ENCODE assay signal across 8 mouse cellular contexts in the genomic region with DNA sequence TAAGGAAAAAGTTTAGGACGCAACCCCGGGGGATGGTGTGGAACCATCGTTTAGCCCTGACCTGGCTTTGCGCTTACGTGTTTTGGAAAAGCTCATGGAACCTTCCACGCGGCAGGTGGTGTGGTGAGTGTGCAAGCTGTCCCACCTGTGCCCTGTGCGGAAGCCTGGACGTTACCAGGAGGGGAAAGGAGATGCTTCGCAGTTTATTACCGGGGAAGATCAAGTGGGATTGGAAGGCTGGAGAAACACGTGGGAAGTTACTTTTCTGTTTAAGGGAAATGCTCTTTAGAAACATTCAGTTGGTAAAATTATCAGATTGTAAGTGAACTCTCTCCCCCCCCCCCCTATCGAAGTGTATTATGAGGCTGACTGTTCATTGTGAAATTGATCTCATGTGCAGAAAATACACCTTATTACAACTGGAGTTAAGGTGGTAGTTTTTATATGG. TPM values are rescaled to one million over a fixed set of nuclear protein-coding genes. Genes with fewer than 3 reads are reported as not detected.
DNase-seq lines count a peak whose midpoint lies in the region; ATAC-seq and TF ChIP-seq lines count a peak whose summit lies in the region.

No protein-coding gene starts in this region.

- 1% methylated on average over 13 of the region's 13 CpGs for WGBS in heart, postnatal 0 days
- 1% methylated on average over 13 of the region's 13 CpGs for WGBS in liver, embryonic 16.5 days (ENCODE audit: insufficient replicate concordance)
- 3% methylated on average over 13 of the region's 13 CpGs for WGBS in stomach, embryonic 14.5 days

- ATAC-seq in heart, postnatal 0 days (ENCODE audit: insufficient read depth, low read depth), result no peak
- ATAC-seq in liver, embryonic 16.5 days (ENCODE audit: low read depth), result no peak
- ATAC-seq in stomach, embryonic 14.5 days (ENCODE audit: insufficient number of reproducible peaks, insufficient read depth, low FRiP score, low read depth), result no peak

- H3K4me1 ChIP-seq in heart, postnatal 0 days (ENCODE audit: control insufficient read depth, insufficient read depth), result peaks cover 14% of the 10 kb centered on the region; the same call in 1 of the 2 replicates
- H3K4me1 ChIP-seq in liver, embryonic 16.5 days (ENCODE audit: control insufficient read depth, low read depth, low read length), result peaks cover 22% of the 10 kb centered on the region
- peaks cover 8% of the 10 kb centered on the region; the same call in 1 of the 2 replicates for H3K4me1 ChIP-seq in stomach, embryonic 14.5 days (ENCODE audit: control insufficient read depth, insufficient read depth, low read length)

- DNase-seq in embryo, embryonic 10 days (ENCODE audit: low spot score), result peak; percentile 18
- DNase-seq in embryo, embryonic 11 days, result no peak
- peak; percentile 27 for DNase-seq in urinary bladder, adult 2 months (ENCODE audit: low spot score)
- DNase-seq in urinary bladder, postnatal 36 days (ENCODE audit: low spot score in 2 of 2), result no peak
- DNase-seq in heart, postnatal 0 days (ENCODE audit: low spot score), result peak; percentile 8
- DNase-seq in left cerebral cortex, postnatal 36 days (ENCODE audit: low spot score in 2 of 2), result no peak

- no peak for TF ChIP-seq CTCF in heart, postnatal 0 days (IDR thresholded peaks at IDR 0.05; ENCODE audit: low read depth)

- peak overlapping the region; percentile 96 for H3K9ac ChIP-seq in heart, postnatal 0 days (replicated peaks; ENCODE audit: low read depth, low read length)
- peak overlapping the region; percentile 81 for H3K9ac ChIP-seq in liver, embryonic 16.5 days (ENCODE audit: low read depth, low read length)
- peak overlapping the region; percentile 83 for H3K9ac ChIP-seq in stomach, embryonic 14.5 days (replicated peaks; ENCODE audit: low read depth, low read length)

- H3K9me3 ChIP-seq in heart, postnatal 0 days (replicated peaks; ENCODE audit: control insufficient read depth, low read length), result no peaks in the 10 kb centered on the region
- H3K9me3 ChIP-seq in liver, embryonic 16.5 days (replicated peaks; ENCODE audit: control insufficient read depth, low read length), result no peaks in the 10 kb centered on the region
- H3K9me3 ChIP-seq in stomach, embryonic 14.5 days (ENCODE audit: control insufficient read depth, low read depth, low read length), result no peaks in the 10 kb centered on the region

- peak overlapping the region; percentile 78 for H3K27ac ChIP-seq in heart, postnatal 0 days (ENCODE audit: low read depth)
- peak overlapping the region; percentile 74 for H3K27ac ChIP-seq in liver, embryonic 16.5 days (ENCODE audit: low read length)
- H3K27ac ChIP-seq in stomach, embryonic 14.5 days (ENCODE audit: low read length), result no peak overlapping the region

- no peaks in the 10 kb centered on the region for H3K36me3 ChIP-seq in heart, postnatal 0 days (replicated peaks; ENCODE audit: control insufficient read depth, insufficient read depth, low read length)
- no peaks in the 10 kb centered on the region for H3K36me3 ChIP-seq in liver, embryonic 16.5 days (ENCODE audit: control insufficient read depth, insufficient read depth)
- H3K36me3 ChIP-seq in stomach, embryonic 14.5 days (ENCODE audit: control insufficient read depth, insufficient read depth, low read length), result no peaks in the 10 kb centered on the region

- no peaks in the 10 kb centered on the region for H3K27me3 ChIP-seq in heart, postnatal 0 days (ENCODE audit: control insufficient read depth, insufficient read depth, low read length)
- H3K27me3 ChIP-seq in liver, embryonic 16.5 days (ENCODE audit: control insufficient read depth, insufficient read depth, low read depth, low read length), result no peaks in the 10 kb centered on the region
- H3K27me3 ChIP-seq in stomach, embryonic 14.5 days (ENCODE audit: control insufficient read depth, insufficient read depth, low read length), result no peaks in the 10 kb centered on the region

- intact Hi-C loops in left cerebral cortex, postnatal 36 days (cut with DNase I), result no loop called here

- no peak for TF ChIP-seq EP300 in heart, postnatal 0 days (IDR thresholded peaks at IDR 0.05; ENCODE audit: low read depth)

- H3K4me2 ChIP-seq in heart, postnatal 0 days (ENCODE audit: low read depth, low read length), result peak overlapping the region; percentile 83
- H3K4me2 ChIP-seq in liver, embryonic 16.5 days (ENCODE audit: low read depth, low read length), result peak overlapping the region; percentile 96
- H3K4me2 ChIP-seq in stomach, embryonic 14.5 days (replicated peaks; ENCODE audit: low read depth, low read length), result peak overlapping the region; percentile 86

- peak overlapping the region; percentile 96 for H3K4me3 ChIP-seq in heart, postnatal 0 days (ENCODE audit: low read depth, low read length)
- H3K4me3 ChIP-seq in liver, embryonic 16.5 days (ENCODE audit: low read depth, low read length), result peak overlapping the region; percentile 88
- H3K4me3 ChIP-seq in stomach, embryonic 14.5 days (ENCODE audit: low read depth, low read length), result peak overlapping the region; percentile 95

RNA-seq across cellular contexts. Expression of a gene that starts 1.6 kb away (rescaled TPM):
- 27.5 and 28.2 TPM in 2 replicates for polyA plus RNA-seq in urinary bladder, adult 2 months (2012; rRNA removed)
- total RNA-seq in heart, postnatal 0 days (2014; rRNA removed; ENCODE audit: low replicate concordance), result 18.6 and 23.5 TPM in 2 replicates
- polyA plus RNA-seq in heart, postnatal 0 days (2015; fragmentation: Nextera tagmentation; extraction: Ambion mirVana), result 21.6 and 22.0 TPM in 2 replicates
- polyA plus RNA-seq in liver, embryonic 16.5 days (2015; fragmentation: Nextera tagmentation; extraction: Ambion mirVana), result 5.0 and 6.0 TPM in 2 replicates
- polyA plus RNA-seq in stomach, embryonic 14.5 days (2014; fragmentation: Nextera tagmentation; extraction: Ambion mirVana), result 24.8 and 35.2 TPM in 2 replicates
- 10 to 100 TPM; 65.6 to 66.4 TPM for total RNA-seq in left cerebral cortex, postnatal 36 days (2021)

RNA-seq across cellular contexts. Expression of a gene that starts 58.4 kb away (rescaled TPM):
- polyA plus RNA-seq in urinary bladder, adult 2 months (2012; rRNA removed), result 30.0 and 32.5 TPM in 2 replicates
- 42.0 and 45.0 TPM in 2 replicates for total RNA-seq in heart, postnatal 0 days (2014; rRNA removed; ENCODE audit: low replicate concordance)
- 46.8 and 48.3 TPM in 2 replicates for polyA plus RNA-seq in heart, postnatal 0 days (2015; fragmentation: Nextera tagmentation; extraction: Ambion mirVana)
- polyA plus RNA-seq in liver, embryonic 16.5 days (2015; fragmentation: Nextera tagmentation; extraction: Ambion mirVana), result 18.7 and 20.5 TPM in 2 replicates
- 60.0 and 63.5 TPM in 2 replicates for polyA plus RNA-seq in stomach, embryonic 14.5 days (2014; fragmentation: Nextera tagmentation; extraction: Ambion mirVana)
- 10 to 100 TPM; 40.5 to 41.7 TPM for total RNA-seq in left cerebral cortex, postnatal 36 days (2021)

Comparison
In these comparisons a context has a peak if more than half of its experiments do, and no peak if none do; other contexts are left out.
1. DNase-seq: peak in embryo, embryonic 10 days (single experiment), urinary bladder, adult 2 months (single experiment) and heart, postnatal 0 days (single experiment); none in embryo, embryonic 11 days (single experiment), urinary bladder, postnatal 36 days (0 of 2) and left cerebral cortex, postnatal 36 days (0 of 2).
2. Peak in every context shown above with its lines, with median percentiles within 50 percentile points of each other: H3K4me2 ChIP-seq, H3K4me3 ChIP-seq and H3K9ac ChIP-seq.